Mouse (Mus musculus): ENCODE data around the gene Tmem140.

DNA sequence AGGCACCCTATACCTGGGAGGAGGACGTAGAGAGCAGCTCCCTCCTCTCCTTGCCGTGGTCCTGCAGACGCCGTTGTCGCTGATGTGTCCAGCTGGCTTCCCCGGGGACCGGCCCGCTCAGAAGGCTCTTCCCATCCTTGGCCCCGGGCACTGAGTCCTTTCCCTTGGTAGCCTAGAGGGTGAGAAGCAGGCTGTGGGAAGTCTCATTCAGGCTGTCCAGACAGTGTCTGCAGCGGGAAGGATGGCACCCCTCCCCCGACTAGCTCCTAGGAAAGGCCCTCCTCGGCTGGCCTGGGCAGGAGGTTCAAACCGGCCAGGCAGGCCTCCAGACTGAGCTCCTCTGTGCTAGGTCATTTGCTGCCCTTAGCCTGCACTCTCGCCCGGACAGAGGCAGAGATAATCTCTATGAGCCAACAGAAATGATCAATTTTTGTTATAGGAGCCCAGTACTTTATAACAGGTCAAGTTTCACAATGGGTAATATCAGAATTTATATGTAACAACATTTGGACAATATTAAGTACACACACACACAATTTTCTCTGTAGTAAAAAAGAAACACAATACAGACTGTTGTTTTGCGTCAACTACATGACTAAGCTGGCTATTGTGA, 33.3 kb downstream of the Tmem140 start:
- TF ChIP-seq CTCF (IDR thresholded peaks at IDR 0.05; ENCODE audit: low read depth) = no peak
- no peak for TF ChIP-seq EP300 (IDR thresholded peaks at IDR 0.05; ENCODE audit: low read depth)
